Mouse (Mus musculus): ENCODE measurements around the gene Fbxo33. TPM values are rescaled to one million over a fixed set of nuclear protein-coding genes. Genes with fewer than 3 reads are reported as not detected.

Fbxo33 gene
- polyA plus RNA-seq, 1 experiment from 2014 or later = 3.9 TPM

- Histone ChIP-seq H3K36me3 (ENCODE audit: control insufficient read depth, insufficient read depth, low read length) (no peaks in the 10 kb centered on the region; the same call in 1 of the 2 replicates), H3K4me3 (ENCODE audit: low read length) (no peak overlapping the region)
- 82% methylated on average over 4 of the region's 4 CpGs for WGBS
Observed at GRCm38 (mm10) chr12:59206208-59206999, 13.1 kb downstream of the Fbxo33 start.

GRCm38 (mm10) chr12:59205571-59205970, 14.0 kb downstream of the Fbxo33 start:
- no peaks in the 10 kb centered on the region for H3K27me3 ChIP-seq (replicated peaks; ENCODE audit: control insufficient read depth, insufficient read depth, low read length)
- H3K9me3 ChIP-seq (ENCODE audit: control insufficient read depth, low read length) = no peaks in the 10 kb centered on the region
- H3K4me3 ChIP-seq (ENCODE audit: low read length) = no peak overlapping the region
- no peaks in the 10 kb centered on the region for H3K4me1 ChIP-seq (ENCODE audit: control insufficient read depth, insufficient read depth, low read length)
- no peak overlapping the region for H3K9ac ChIP-seq (ENCODE audit: low read depth, low read length)
- WGBS = 89% methylated on average over 6 of the region's 6 CpGs
- H3K36me3 ChIP-seq (ENCODE audit: control insufficient read depth, insufficient read depth, low read length) = no peaks in the 10 kb centered on the region; the same call in 1 of the 2 replicates
- H3K27ac ChIP-seq (ENCODE audit: low read length) = no peak overlapping the region
- H3K4me2 ChIP-seq (ENCODE audit: low read depth, low read length) = no peak overlapping the region
- no peak for ATAC-seq

More at GRCm38 (mm10) chr12:59206208-59206999, 13.1 kb downstream of the Fbxo33 start:
- Histone ChIP-seq H3K9ac (ENCODE audit: low read depth, low read length) (no peak overlapping the region), H3K4me2 (ENCODE audit: low read depth, low read length) (no peak overlapping the region), H3K9me3 (ENCODE audit: control insufficient read depth, low read length) (no peaks in the 10 kb centered on the region), H3K27ac (ENCODE audit: low read length) (no peak overlapping the region), H3K27me3 (replicated peaks; ENCODE audit: control insufficient read depth, insufficient read depth, low read length) (no peaks in the 10 kb centered on the region), H3K4me1 (ENCODE audit: control insufficient read depth, insufficient read depth, low read length) (no peaks in the 10 kb centered on the region)
- no peak for ATAC-seq

GRCm38 (mm10) chr12:59199361-59199760, 20.2 kb downstream of the Fbxo33 start:
- Histone ChIP-seq H3K9me3 (ENCODE audit: control insufficient read depth, low read length) (no peaks in the 10 kb centered on the region), H3K4me3 (ENCODE audit: low read length) (no peak overlapping the region), H3K36me3 (ENCODE audit: control insufficient read depth, insufficient read depth, low read length) (no peaks in the 10 kb centered on the region; the same call in 1 of the 2 replicates), H3K27me3 (replicated peaks; ENCODE audit: control insufficient read depth, insufficient read depth, low read length) (no peaks in the 10 kb centered on the region), H3K4me1 (ENCODE audit: control insufficient read depth, insufficient read depth, low read length) (no peaks in the 10 kb centered on the region), H3K27ac (ENCODE audit: low read length) (no peak overlapping the region), H3K9ac (ENCODE audit: low read depth, low read length) (no peak overlapping the region), H3K4me2 (ENCODE audit: low read depth, low read length) (no peak overlapping the region)
- 0 out of 2 replicates have a peak, but pooled peaks have one; percentile 17 for ATAC-seq
- 91% methylated on average over 2 of the region's 2 CpGs for WGBS

- Histone ChIP-seq H3K4me1 (ENCODE audit: control insufficient read depth, insufficient read depth, low read length) (no peaks in the 10 kb centered on the region), H3K36me3 (ENCODE audit: control insufficient read depth, insufficient read depth, low read length) (no peaks in the 10 kb centered on the region; the same call in 1 of the 2 replicates), H3K9ac (ENCODE audit: low read depth, low read length) (no peak overlapping the region), H3K4me3 (ENCODE audit: low read length) (no peak overlapping the region), H3K27ac (ENCODE audit: low read length) (no peak overlapping the region), H3K9me3 (ENCODE audit: control insufficient read depth, low read length) (no peaks in the 10 kb centered on the region), H3K27me3 (replicated peaks; ENCODE audit: control insufficient read depth, insufficient read depth, low read length) (no peaks in the 10 kb centered on the region), H3K4me2 (ENCODE audit: low read depth, low read length) (no peak overlapping the region)
- ATAC-seq = peak; percentile 96
- WGBS = 58% methylated on average over 4 of the region's 4 CpGs
Observed at GRCm38 (mm10) chr12:59198750-59199149, 20.8 kb downstream of the Fbxo33 start.

GRCm38 (mm10) chr12:59195941-59196340, 23.6 kb downstream of the Fbxo33 start:
- 83% methylated on average over 4 of the region's 4 CpGs for WGBS
- ATAC-seq = no peak
- H3K4me3 ChIP-seq (ENCODE audit: low read length) = no peak overlapping the region
- no peak overlapping the region for H3K9ac ChIP-seq (ENCODE audit: low read depth, low read length)
- no peak overlapping the region for H3K27ac ChIP-seq (ENCODE audit: low read length)
- no peaks in the 10 kb centered on the region for H3K27me3 ChIP-seq (replicated peaks; ENCODE audit: control insufficient read depth, insufficient read depth, low read length)
- no peaks in the 10 kb centered on the region; the same call in 1 of the 2 replicates for H3K36me3 ChIP-seq (ENCODE audit: control insufficient read depth, insufficient read depth, low read length)
- H3K4me1 ChIP-seq (ENCODE audit: control insufficient read depth, insufficient read depth, low read length) = no peaks in the 10 kb centered on the region
- H3K4me2 ChIP-seq (ENCODE audit: low read depth, low read length) = no peak overlapping the region
- H3K9me3 ChIP-seq (ENCODE audit: control insufficient read depth, low read length) = no peaks in the 10 kb centered on the region

GRCm38 (mm10) chr12:59195065-59195464, 24.5 kb downstream of the Fbxo33 start:
- Histone ChIP-seq H3K36me3 (ENCODE audit: control insufficient read depth, insufficient read depth, low read length) (no peaks in the 10 kb centered on the region; the same call in 1 of the 2 replicates), H3K4me3 (ENCODE audit: low read length) (no peak overlapping the region), H3K27ac (ENCODE audit: low read length) (no peak overlapping the region), H3K9me3 (ENCODE audit: control insufficient read depth, low read length) (no peaks in the 10 kb centered on the region), H3K27me3 (replicated peaks; ENCODE audit: control insufficient read depth, insufficient read depth, low read length) (no peaks in the 10 kb centered on the region), H3K9ac (ENCODE audit: low read depth, low read length) (no peak overlapping the region), H3K4me2 (ENCODE audit: low read depth, low read length) (no peak overlapping the region), H3K4me1 (ENCODE audit: control insufficient read depth, insufficient read depth, low read length) (no peaks in the 10 kb centered on the region)
- ATAC-seq = no peak
- 82% methylated on average over 4 of the region's 4 CpGs for WGBS

- no peak overlapping the region for H3K4me2 ChIP-seq (ENCODE audit: low read depth, low read length)
- WGBS = 70% methylated on average over 9 of the region's 9 CpGs
- no peaks in the 10 kb centered on the region for H3K27me3 ChIP-seq (replicated peaks; ENCODE audit: control insufficient read depth, insufficient read depth, low read length)
- H3K27ac ChIP-seq (ENCODE audit: low read length) = no peak overlapping the region
- no peak overlapping the region for H3K4me3 ChIP-seq (ENCODE audit: low read length)
- no peak overlapping the region for H3K9ac ChIP-seq (ENCODE audit: low read depth, low read length)
- H3K36me3 ChIP-seq (ENCODE audit: control insufficient read depth, insufficient read depth, low read length) = peaks cover 2% of the 10 kb centered on the region
- no peak for ATAC-seq
- H3K4me1 ChIP-seq (ENCODE audit: control insufficient read depth, insufficient read depth, low read length) = no peaks in the 10 kb centered on the region
- H3K9me3 ChIP-seq (ENCODE audit: control insufficient read depth, low read length) = no peaks in the 10 kb centered on the region
Observed at GRCm38 (mm10) chr12:59194341-59195003, 25.1 kb downstream of the Fbxo33 start.

GRCm38 (mm10) chr12:59193637-59194036, 25.9 kb downstream of the Fbxo33 start:
- 80% methylated on average over 3 of the region's 3 CpGs for WGBS
- H3K27ac ChIP-seq (ENCODE audit: low read length) = no peak overlapping the region
- ATAC-seq = no peak

GRCm38 (mm10) chr12:59188086-59188682, 31.3 kb downstream of the Fbxo33 start:
- Histone ChIP-seq H3K36me3 (ENCODE audit: control insufficient read depth, insufficient read depth, low read length) (peaks cover 17% of the 10 kb centered on the region), H3K9me3 (ENCODE audit: control insufficient read depth, low read length) (no peaks in the 10 kb centered on the region), H3K4me3 (ENCODE audit: low read length) (no peak overlapping the region), H3K4me2 (ENCODE audit: low read depth, low read length) (no peak overlapping the region), H3K27me3 (replicated peaks; ENCODE audit: control insufficient read depth, insufficient read depth, low read length) (no peaks in the 10 kb centered on the region), H3K4me1 (ENCODE audit: control insufficient read depth, insufficient read depth, low read length) (no peaks in the 10 kb centered on the region), H3K27ac (ENCODE audit: low read length) (no peak overlapping the region), H3K9ac (ENCODE audit: low read depth, low read length) (no peak overlapping the region)
- ATAC-seq = no peak
- WGBS = 84% methylated on average over 12 of the region's 12 CpGs

More at GRCm38 (mm10) chr12:59193637-59194036, 25.9 kb downstream of the Fbxo33 start:
- Histone ChIP-seq H3K27me3 (replicated peaks; ENCODE audit: control insufficient read depth, insufficient read depth, low read length) (no peaks in the 10 kb centered on the region), H3K4me1 (ENCODE audit: control insufficient read depth, insufficient read depth, low read length) (no peaks in the 10 kb centered on the region), H3K9me3 (ENCODE audit: control insufficient read depth, low read length) (no peaks in the 10 kb centered on the region), H3K36me3 (ENCODE audit: control insufficient read depth, insufficient read depth, low read length) (peaks cover 4% of the 10 kb centered on the region), H3K4me3 (ENCODE audit: low read length) (no peak overlapping the region), H3K9ac (ENCODE audit: low read depth, low read length) (no peak overlapping the region), H3K4me2 (ENCODE audit: low read depth, low read length) (no peak overlapping the region)

Measured in intestine, embryonic 16.5 days (tissue).